Mouse (Mus musculus) thymus, postnatal 10 days (tissue): ENCODE results near the gene Gm20388.

Experiments
- DNase-seq, 2 experiments: peaks; one replicate each; pipeline ENCODE4 v3.0.0; 2021; ENCODE audit warnings: low spot score in 2 of 2

The Gm20388 gene

GRCm38 (mm10) chr8:120012491-120012890 is 101.8 kb downstream of the Gm20388 start:
- no peak for DNase-seq

- DNase-seq, result peak in 1 of 2 experiments; percentile 26
Measured at GRCm38 (mm10) chr8:120012927-120013326, 102.3 kb downstream of the Gm20388 start.

- no peak for DNase-seq
Measured at GRCm38 (mm10) chr8:120014267-120015023, 103.8 kb downstream of the Gm20388 start.

- DNase-seq, result no peak
Measured at GRCm38 (mm10) chr8:120015916-120016315, 105.3 kb downstream of the Gm20388 start.

GRCm38 (mm10) chr8:120016424-120016823 is 105.8 kb downstream of the Gm20388 start:
- no peak for DNase-seq

GRCm38 (mm10) chr8:120017349-120017748 is 106.7 kb downstream of the Gm20388 start:
- no peak for DNase-seq

GRCm38 (mm10) chr8:120017786-120018185 is 107.1 kb downstream of the Gm20388 start:
- DNase-seq, result no peak

GRCm38 (mm10) chr8:120018379-120018778 is 107.7 kb downstream of the Gm20388 start:
- no peak for DNase-seq

- DNase-seq, result no peak
Measured at GRCm38 (mm10) chr8:120019297-120019696, 108.7 kb downstream of the Gm20388 start.

GRCm38 (mm10) chr8:120020298-120020697 is 109.7 kb downstream of the Gm20388 start:
- DNase-seq, result no peak

- no peak for DNase-seq
Measured at GRCm38 (mm10) chr8:120026199-120026598, 115.6 kb downstream of the Gm20388 start.

GRCm38 (mm10) chr8:120026991-120027390 is 116.3 kb downstream of the Gm20388 start:
- DNase-seq, result no peak

GRCm38 (mm10) chr8:120030447-120030846 is 119.8 kb downstream of the Gm20388 start:
- DNase-seq, result no peak

- peak; percentile 76 to 83 for DNase-seq
Measured at GRCm38 (mm10) chr8:120032549-120033208, 122.0 kb downstream of the Gm20388 start.

- no peak for DNase-seq
Measured at GRCm38 (mm10) chr8:120034471-120034870, 123.8 kb downstream of the Gm20388 start.

GRCm38 (mm10) chr8:120036111-120036510 is 125.5 kb downstream of the Gm20388 start:
- DNase-seq, result no peak

- DNase-seq, result no peak
Measured at GRCm38 (mm10) chr8:120036578-120036977, 125.9 kb downstream of the Gm20388 start.

- DNase-seq, result no peak
Measured at GRCm38 (mm10) chr8:120037199-120037598, 126.6 kb downstream of the Gm20388 start.

GRCm38 (mm10) chr8:120037611-120038010 is 127.0 kb downstream of the Gm20388 start:
- no peak for DNase-seq

GRCm38 (mm10) chr8:120038741-120039140 is 128.1 kb downstream of the Gm20388 start:
- DNase-seq, result no peak

GRCm38 (mm10) chr8:120039313-120039919 is 128.8 kb downstream of the Gm20388 start:
- no peak for DNase-seq

GRCm38 (mm10) chr8:120040861-120041260 is 130.2 kb downstream of the Gm20388 start:
- DNase-seq, result peak in 1 of 2 experiments; percentile 14
